Mouse (Mus musculus): ENCODE results near the gene Kmt2e. TPM values are rescaled to one million over a fixed set of nuclear protein-coding genes. Genes with fewer than 3 reads are reported as not detected.

Gene Kmt2e
- total and polyA plus RNA-seq, 3 experiments, result 8.0 to 220 (median 40.7) TPM

- Histone ChIP-seq H3K4me1 (ENCODE audit: insufficient read depth, low read depth, low read length) (peaks cover 7% of the 10 kb centered on the region), H3K27me3 (ENCODE audit: insufficient read depth, low read length) (peaks cover 34% of the 10 kb centered on the region), H3K4me3 (ENCODE audit: low read depth, low read length) (no peak overlapping the region), H3K36me3 (replicated peaks) (no peaks in the 10 kb centered on the region), H3K9me3 (replicated peaks) (no peaks in the 10 kb centered on the region)
- TF ChIP-seq TAL1 (conservative IDR thresholded peaks at IDR 0.05; ENCODE audit: low read depth, low read length) (no peak), CTCF (IDR thresholded peaks at IDR 0.05; ENCODE audit: low read depth, low read length) (no peak), POLR2AphosphoS5 (IDR thresholded peaks at IDR 0.05; ENCODE audit: insufficient replicate concordance, low read depth, low read length) (no peak), GATA1 (IDR thresholded peaks at IDR 0.05; ENCODE audit: borderline replicate concordance, low read length) (no peak), GATA2 (IDR thresholded peaks at IDR 0.05; ENCODE audit: borderline replicate concordance, low read depth, low read length) (no peak)
- ATAC-seq (ENCODE audit: extremely low read depth, insufficient number of reproducible peaks, low FRiP score, poor library complexity, severe bottlenecking) (no peak), DNase-seq (ENCODE audit: low spot score) (no peak)
Observed at GRCm38 (mm10) chr5:23389601-23390305, 44.5 kb upstream of the Kmt2e start.

- Histone ChIP-seq H3K4me1 (ENCODE audit: insufficient read depth, low read depth, low read length) (peaks cover 3% of the 10 kb centered on the region; the same call in 1 of the 2 replicates), H3K36me3 (replicated peaks) (no peaks in the 10 kb centered on the region), H3K9me3 (replicated peaks) (no peaks in the 10 kb centered on the region), H3K4me3 (ENCODE audit: low read depth, low read length) (no peak overlapping the region), H3K27me3 (ENCODE audit: insufficient read depth, low read length) (peaks cover 38% of the 10 kb centered on the region)
- ATAC-seq (ENCODE audit: extremely low read depth, insufficient number of reproducible peaks, low FRiP score, poor library complexity, severe bottlenecking), result no peak
- TF ChIP-seq TAL1 (conservative IDR thresholded peaks at IDR 0.05; ENCODE audit: low read depth, low read length), result no peak
- no peak for TF ChIP-seq CTCF (IDR thresholded peaks at IDR 0.05; ENCODE audit: low read depth, low read length)
- TF ChIP-seq POLR2AphosphoS5 (IDR thresholded peaks at IDR 0.05; ENCODE audit: insufficient replicate concordance, low read depth, low read length), result no peak
- no peak for TF ChIP-seq GATA1 (IDR thresholded peaks at IDR 0.05; ENCODE audit: borderline replicate concordance, low read length)
- TF ChIP-seq GATA2 (IDR thresholded peaks at IDR 0.05; ENCODE audit: borderline replicate concordance, low read depth, low read length), result no peak
- no peak for DNase-seq (ENCODE audit: low spot score)
Observed at GRCm38 (mm10) chr5:23391714-23392113, 42.5 kb upstream of the Kmt2e start.

- Histone ChIP-seq H3K9me3 (replicated peaks) (no peaks in the 10 kb centered on the region), H3K27me3 (ENCODE audit: insufficient read depth, low read length) (peaks cover 34% of the 10 kb centered on the region), H3K4me3 (ENCODE audit: low read depth, low read length) (no peak overlapping the region), H3K4me1 (ENCODE audit: insufficient read depth, low read depth, low read length) (no peaks in the 10 kb centered on the region), H3K36me3 (replicated peaks) (no peaks in the 10 kb centered on the region)
- no peak for TF ChIP-seq GATA2 (IDR thresholded peaks at IDR 0.05; ENCODE audit: borderline replicate concordance, low read depth, low read length)
- no peak for TF ChIP-seq GATA1 (IDR thresholded peaks at IDR 0.05; ENCODE audit: borderline replicate concordance, low read length)
- TF ChIP-seq CTCF (IDR thresholded peaks at IDR 0.05; ENCODE audit: low read depth, low read length), result no peak
- ATAC-seq (ENCODE audit: extremely low read depth, insufficient number of reproducible peaks, low FRiP score, poor library complexity, severe bottlenecking), result no peak
- DNase-seq (ENCODE audit: low spot score), result no peak
Observed at GRCm38 (mm10) chr5:23393870-23394269, 40.4 kb upstream of the Kmt2e start.

- TF ChIP-seq TAL1 (conservative IDR thresholded peaks at IDR 0.05; ENCODE audit: low read depth, low read length), result no peak
- no peak for TF ChIP-seq GATA2 (IDR thresholded peaks at IDR 0.05; ENCODE audit: borderline replicate concordance, low read depth, low read length)
- no peak for TF ChIP-seq GATA1 (IDR thresholded peaks at IDR 0.05; ENCODE audit: borderline replicate concordance, low read length)
- TF ChIP-seq POLR2AphosphoS5 (IDR thresholded peaks at IDR 0.05; ENCODE audit: insufficient replicate concordance, low read depth, low read length), result no peak
- TF ChIP-seq CTCF (IDR thresholded peaks at IDR 0.05; ENCODE audit: low read depth, low read length), result no peak
- no peaks in the 10 kb centered on the region for H3K36me3 ChIP-seq (replicated peaks)
- ATAC-seq (ENCODE audit: extremely low read depth, insufficient number of reproducible peaks, low FRiP score, poor library complexity, severe bottlenecking) (no peak), DNase-seq (ENCODE audit: low spot score) (no peak)
- no peak overlapping the region for H3K4me3 ChIP-seq (ENCODE audit: low read depth, low read length)
- no peaks in the 10 kb centered on the region for H3K9me3 ChIP-seq (replicated peaks)
- H3K27me3 ChIP-seq (ENCODE audit: insufficient read depth, low read length), result peaks cover 34% of the 10 kb centered on the region
- H3K4me1 ChIP-seq (ENCODE audit: insufficient read depth, low read depth, low read length), result no peaks in the 10 kb centered on the region
Observed at GRCm38 (mm10) chr5:23394366-23395145, 39.7 kb upstream of the Kmt2e start.

- Histone ChIP-seq H3K27me3 (ENCODE audit: insufficient read depth, low read length) (peaks cover 35% of the 10 kb centered on the region), H3K36me3 (replicated peaks) (no peaks in the 10 kb centered on the region), H3K4me1 (ENCODE audit: insufficient read depth, low read depth, low read length) (no peaks in the 10 kb centered on the region), H3K9me3 (replicated peaks) (no peaks in the 10 kb centered on the region), H3K4me3 (ENCODE audit: low read depth, low read length) (no peak overlapping the region)
- no peak for ATAC-seq (ENCODE audit: extremely low read depth, insufficient number of reproducible peaks, low FRiP score, poor library complexity, severe bottlenecking)
- no peak for DNase-seq (ENCODE audit: low spot score)
- TF ChIP-seq POLR2AphosphoS5 (IDR thresholded peaks at IDR 0.05; ENCODE audit: insufficient replicate concordance, low read depth, low read length) (no peak), CTCF (IDR thresholded peaks at IDR 0.05; ENCODE audit: low read depth, low read length) (no peak), GATA1 (IDR thresholded peaks at IDR 0.05; ENCODE audit: borderline replicate concordance, low read length) (no peak), TAL1 (conservative IDR thresholded peaks at IDR 0.05; ENCODE audit: low read depth, low read length) (no peak), GATA2 (IDR thresholded peaks at IDR 0.05; ENCODE audit: borderline replicate concordance, low read depth, low read length) (no peak)
Observed at GRCm38 (mm10) chr5:23395721-23396120, 38.5 kb upstream of the Kmt2e start.

- TF ChIP-seq TAL1 (conservative IDR thresholded peaks at IDR 0.05; ENCODE audit: low read depth, low read length), result no peak
- no peak for TF ChIP-seq CTCF (IDR thresholded peaks at IDR 0.05; ENCODE audit: low read depth, low read length)
- no peak for TF ChIP-seq GATA1 (IDR thresholded peaks at IDR 0.05; ENCODE audit: borderline replicate concordance, low read length)
- TF ChIP-seq POLR2AphosphoS5 (IDR thresholded peaks at IDR 0.05; ENCODE audit: insufficient replicate concordance, low read depth, low read length), result no peak
- Histone ChIP-seq H3K27me3 (ENCODE audit: insufficient read depth, low read length) (peaks cover 34% of the 10 kb centered on the region), H3K4me1 (ENCODE audit: insufficient read depth, low read depth, low read length) (no peaks in the 10 kb centered on the region), H3K4me3 (ENCODE audit: low read depth, low read length) (no peak overlapping the region), H3K36me3 (replicated peaks) (no peaks in the 10 kb centered on the region), H3K9me3 (replicated peaks) (no peaks in the 10 kb centered on the region)
- ATAC-seq (ENCODE audit: extremely low read depth, insufficient number of reproducible peaks, low FRiP score, poor library complexity, severe bottlenecking) (no peak), DNase-seq (ENCODE audit: low spot score) (no peak)
Observed at GRCm38 (mm10) chr5:23396756-23397155, 37.5 kb upstream of the Kmt2e start.
